Mouse (Mus musculus): ENCODE measurements around the gene Olfr1157. TPM values are rescaled to one million over a fixed set of nuclear protein-coding genes. Genes with fewer than 3 reads are reported as not detected.

Olfr1157 gene
- total RNA-seq (2017): not detected in 2 replicates

DNA sequence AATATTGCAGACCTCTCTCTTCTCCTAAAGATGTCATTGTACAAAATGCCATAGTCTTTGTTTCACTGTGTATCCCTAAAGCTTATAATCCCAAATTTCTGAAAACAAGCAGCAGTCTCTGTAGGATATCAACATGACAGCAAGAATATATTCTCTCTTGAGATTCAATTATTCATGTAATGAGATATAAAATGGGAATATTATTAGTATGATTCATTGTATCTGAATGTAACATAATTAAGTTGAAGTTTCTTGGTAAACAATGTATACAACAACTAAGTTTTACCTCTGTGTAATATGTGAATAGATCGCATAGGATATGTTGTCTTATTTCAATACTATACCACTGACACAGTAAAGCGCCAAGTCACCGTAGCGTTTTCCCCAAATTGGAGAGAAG lies at the start of gene Olfr1157:
Olfr1157 (minus strand) TSS at position 101 of the 400 bp plus-strand sequence.
- ATAC-seq (ENCODE audit: extremely low read depth, insufficient number of reproducible peaks, low FRiP score, poor library complexity, severe bottlenecking): no peak

DNA sequence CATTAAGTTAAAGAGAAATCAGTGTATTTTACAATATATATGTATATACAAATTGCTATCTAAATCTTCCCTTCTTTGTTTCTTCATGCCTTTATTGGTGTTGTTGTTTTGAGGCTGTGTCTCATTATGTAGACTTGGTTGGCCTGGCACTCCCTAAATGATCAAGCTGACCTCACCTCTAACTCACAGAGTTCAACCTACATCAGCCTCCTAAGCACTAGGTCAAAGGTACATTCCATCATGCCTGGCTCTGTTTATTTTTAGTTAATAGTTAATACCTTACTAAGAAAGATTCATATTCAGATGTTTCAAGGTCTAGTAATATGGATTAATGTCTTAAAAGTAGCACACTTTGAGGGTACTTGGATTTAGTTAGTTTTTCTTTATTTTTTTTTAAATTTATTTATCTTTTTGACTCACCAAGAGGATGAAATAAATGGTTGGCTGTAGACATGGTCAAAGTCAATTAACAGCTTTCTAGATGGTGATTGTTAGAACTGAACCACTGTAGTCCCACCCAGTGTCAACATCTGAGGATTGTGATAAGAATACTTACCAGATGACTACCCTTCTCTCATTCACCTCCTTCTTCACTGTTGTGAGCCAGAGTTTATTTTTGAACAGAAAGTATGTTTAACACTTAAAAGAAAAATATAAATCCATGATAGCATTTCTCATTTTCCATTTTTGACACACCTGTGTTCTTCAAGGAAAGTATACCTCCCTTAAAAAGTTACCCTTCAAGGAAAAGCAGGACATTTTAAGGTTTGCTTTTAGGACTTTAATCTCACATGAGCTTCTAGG lies 39.6 kb upstream of the Olfr1157 start, which contains the start of gene Olfr1160:
Olfr1160 (minus strand) TSS at position 754 of the 804 bp plus-strand sequence.
- ATAC-seq (ENCODE audit: extremely low read depth, insufficient number of reproducible peaks, low FRiP score, poor library complexity, severe bottlenecking): no peak

DNA sequence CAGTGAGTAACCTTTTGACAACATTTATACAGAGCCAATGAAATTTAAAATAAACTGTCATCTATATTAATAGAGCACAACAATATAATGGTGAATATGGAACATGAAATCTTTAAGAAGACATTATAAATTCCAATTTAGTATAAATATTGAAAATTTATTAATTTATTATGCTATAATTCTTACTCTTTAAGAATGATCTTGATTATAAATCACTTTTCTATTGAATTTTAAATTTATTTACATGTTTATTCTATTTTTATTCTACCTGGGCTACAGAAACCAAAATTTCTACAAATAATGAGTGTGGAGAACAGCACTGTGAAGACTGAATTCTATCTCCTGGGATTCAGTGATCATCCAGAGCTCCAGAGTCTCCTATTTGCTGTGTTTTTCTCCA lies 21.7 kb upstream of the Olfr1157 start, which contains the start of gene Olfr1158:
Olfr1158 (plus strand) TSS at position 301 of the 400 bp plus-strand sequence.
- no peak for ATAC-seq (ENCODE audit: extremely low read depth, insufficient number of reproducible peaks, low FRiP score, poor library complexity, severe bottlenecking)

DNA sequence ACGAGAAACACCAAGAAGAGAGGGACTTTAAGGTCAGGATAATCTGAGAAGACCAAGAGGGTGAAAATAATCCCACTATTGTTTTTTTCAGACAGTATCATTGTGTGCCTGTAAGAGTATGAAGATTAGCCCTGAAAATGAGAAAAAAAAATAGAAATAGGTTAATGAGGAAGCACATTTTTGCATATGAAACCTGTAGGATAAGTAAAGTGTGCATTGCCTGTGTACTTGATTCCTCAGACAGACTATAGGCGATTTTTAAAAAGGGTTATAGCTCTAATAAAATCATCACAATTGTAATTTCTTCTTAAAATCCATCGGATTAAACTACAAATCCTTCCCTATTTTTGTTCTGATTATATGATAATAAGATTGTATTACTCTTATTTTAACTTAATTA lies 6.5 kb upstream of the Olfr1157 start, which contains the start of gene Olfr74:
Olfr74 (minus strand) TSS at position 101 of the 400 bp plus-strand sequence.
- ATAC-seq (ENCODE audit: extremely low read depth, insufficient number of reproducible peaks, low FRiP score, poor library complexity, severe bottlenecking): no peak

DNA sequence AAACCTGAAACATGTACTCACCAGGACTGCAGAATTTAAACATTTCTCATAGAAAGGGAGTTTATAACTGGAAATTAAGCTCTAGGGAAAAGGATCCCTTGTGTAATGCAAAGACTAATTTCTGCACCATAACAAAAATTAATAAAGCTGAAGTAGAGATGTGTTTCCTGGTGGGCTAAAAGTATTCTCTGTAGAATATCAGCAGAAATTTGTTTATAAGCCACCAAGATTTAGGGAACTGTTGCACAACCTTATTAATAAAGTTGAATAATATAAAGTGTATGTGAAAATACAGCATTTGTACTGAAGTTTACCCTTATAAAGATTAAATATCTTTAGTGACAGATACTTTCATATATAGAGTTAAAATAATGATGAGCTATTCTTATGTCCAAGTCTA lies 15.1 kb downstream of the Olfr1157 start, which contains the start of gene Olfr1156:
Olfr1156 (minus strand) TSS at position 101 of the 400 bp plus-strand sequence.
- no peak for ATAC-seq (ENCODE audit: extremely low read depth, insufficient number of reproducible peaks, low FRiP score, poor library complexity, severe bottlenecking)

DNA sequence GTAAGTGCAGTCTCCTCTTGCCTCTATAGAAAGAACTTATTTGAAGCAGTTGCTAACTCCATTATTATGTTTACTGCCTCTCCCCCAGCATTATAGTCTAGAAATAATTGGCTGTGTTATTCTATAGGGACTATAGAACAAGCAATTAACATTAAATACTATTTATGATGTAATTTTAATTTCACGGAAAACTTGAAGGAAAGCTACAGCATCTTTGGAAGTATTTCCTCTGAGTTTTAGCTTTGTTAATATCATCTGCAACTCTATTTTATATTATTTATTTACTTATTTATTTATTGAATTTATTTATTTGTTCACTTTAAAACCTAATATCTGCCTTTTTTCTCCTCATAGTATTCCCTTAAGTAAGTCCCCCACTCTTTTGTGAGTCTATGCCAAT lies 23.1 kb downstream of the Olfr1157 start, which contains the start of gene Olfr1155:
Olfr1155 (minus strand) TSS at position 101 of the 400 bp plus-strand sequence.
- ATAC-seq (ENCODE audit: extremely low read depth, insufficient number of reproducible peaks, low FRiP score, poor library complexity, severe bottlenecking): no peak

Other genes with a start within 250 kb of the Olfr1157 start
- gene Olfr1138, start 228.3 kb downstream of the Olfr1157 start, total RNA-seq (2017): not detected in 2 replicates
- gene Olfr1140, start 224.5 kb downstream of the Olfr1157 start, total RNA-seq (2017): not detected in 2 replicates
- not detected in 2 replicates for gene Olfr1141, start 214.3 kb downstream of the Olfr1157 start, total RNA-seq (2017)
- not detected in 2 replicates for gene Olfr152, start 188.8 kb downstream of the Olfr1157 start, total RNA-seq (2017)
- not detected in 2 replicates for gene Olfr1143, start 167.7 kb downstream of the Olfr1157 start, total RNA-seq (2017)
- not detected in 2 replicates for gene Olfr1145, start 158.5 kb downstream of the Olfr1157 start, total RNA-seq (2017)
- gene Olfr1148, start 137.8 kb downstream of the Olfr1157 start, total RNA-seq (2017): not detected in 2 replicates
- gene Olfr1150-ps1, start 124.3 kb downstream of the Olfr1157 start, total RNA-seq (2017): not detected in 2 replicates
- not detected in 2 replicates for gene Olfr1151, start 112.4 kb downstream of the Olfr1157 start, total RNA-seq (2017)
- not detected in 2 replicates for gene Olfr1152, start 101.8 kb downstream of the Olfr1157 start, total RNA-seq (2017)
- gene Olfr1153, start 73.3 kb downstream of the Olfr1157 start, total RNA-seq (2017): not detected in 2 replicates
- not detected in 2 replicates for gene Olfr1154, start 63.1 kb downstream of the Olfr1157 start, total RNA-seq (2017)
- gene Olfr1155, start 23.2 kb downstream of the Olfr1157 start, total RNA-seq (2017): not detected in 2 replicates
- gene Olfr1156, start 15.2 kb downstream of the Olfr1157 start, total RNA-seq (2017): 0.12 TPM in 1 of 2 replicates, not detected in the other
- not detected in 2 replicates for gene Olfr74, start 6.4 kb upstream of the Olfr1157 start, total RNA-seq (2017)
- not detected in 2 replicates for gene Olfr1158, start 21.8 kb upstream of the Olfr1157 start, total RNA-seq (2017)
- gene Olfr1160, start 40.0 kb upstream of the Olfr1157 start, total RNA-seq (2017): not detected in 2 replicates
- not detected in 2 replicates for gene Olfr1161, start 54.5 kb upstream of the Olfr1157 start, total RNA-seq (2017)
- not detected in 2 replicates for gene Olfr73, start 69.4 kb upstream of the Olfr1157 start, total RNA-seq (2017)
- not detected in 2 replicates for gene Olfr1162, start 82.8 kb upstream of the Olfr1157 start, total RNA-seq (2017)
- gene Olfr1163, start 103.5 kb upstream of the Olfr1157 start, total RNA-seq (2017): not detected in 2 replicates
- gene Olfr1164, start 125.7 kb upstream of the Olfr1157 start, total RNA-seq (2017): not detected in 2 replicates
- gene Olfr1166, start 160.0 kb upstream of the Olfr1157 start, total RNA-seq (2017): not detected in 2 replicates
- not detected in 2 replicates for gene Olfr1167, start 186.9 kb upstream of the Olfr1157 start, total RNA-seq (2017)
- not detected in 2 replicates for gene Olfr1168, start 213.6 kb upstream of the Olfr1157 start, total RNA-seq (2017)